9 mouse cellular contexts compared by ENCODE assay signal in genomic region chr5:135879449-135880158, GRCm38 (mm10). TPM values are rescaled to one million over a fixed set of nuclear protein-coding genes. Genes with fewer than 3 reads are reported as not detected.
DNase-seq lines count a peak whose midpoint lies in the region; ATAC-seq lines count a peak whose summit lies in the region.
"Had no signal": no experiment of that assay in that cellular context is flagged by ENCODE, and none has a peak within 500 bp of the region (broad histone marks: within the 10 kb centered on the region; RNA-seq: fewer than 3 reads in every experiment).

No protein-coding gene starts in this region.

- WGBS in embryonic facial prominence, embryonic 13.5 days, result 45% methylated on average over 13 of the region's 13 CpGs
- WGBS in embryonic facial prominence, embryonic 10.5 days, result 71% methylated on average over 13 of the region's 13 CpGs
- 51% methylated on average over 13 of the region's 13 CpGs for WGBS in heart, embryonic 10.5 days

- peak overlapping the region; percentile 18; the same call in 1 of the 2 replicates for H3K4me2 ChIP-seq in embryonic facial prominence, embryonic 13.5 days
- H3K4me2 ChIP-seq: embryonic facial prominence, embryonic 12.5 days had no signal

- no peak overlapping the region for H3K4me3 ChIP-seq in embryonic facial prominence, embryonic 13.5 days
- no peak overlapping the region for H3K4me3 ChIP-seq in embryonic facial prominence, embryonic 10.5 days
- H3K4me3 ChIP-seq in heart, embryonic 10.5 days, result no peak overlapping the region
- H3K4me3 ChIP-seq: embryonic facial prominence, embryonic 12.5 days had no signal

- H3K27me3 ChIP-seq in embryonic facial prominence, embryonic 13.5 days, result 0 out of 2 replicates have a peak, but pooled peaks cover 2% of the 10 kb centered on the region
- peaks cover 24% of the 10 kb centered on the region for H3K27me3 ChIP-seq in embryonic facial prominence, embryonic 10.5 days (replicated peaks; ENCODE audit: low read depth, poor library complexity, severe bottlenecking)
- no peaks in the 10 kb centered on the region; the same call in 1 of the 2 replicates for H3K27me3 ChIP-seq in heart, embryonic 10.5 days (ENCODE audit: insufficient read depth, poor library complexity, severe bottlenecking)
- H3K27me3 ChIP-seq: embryonic facial prominence, embryonic 12.5 days had no signal

- peaks cover 15% of the 10 kb centered on the region for H3K4me1 ChIP-seq in embryonic facial prominence, embryonic 13.5 days
- H3K4me1 ChIP-seq in embryonic facial prominence, embryonic 10.5 days, result peaks cover 10% of the 10 kb centered on the region
- H3K4me1 ChIP-seq in heart, embryonic 10.5 days, result peaks cover 24% of the 10 kb centered on the region

- no peaks in the 10 kb centered on the region for H3K9me3 ChIP-seq in embryonic facial prominence, embryonic 13.5 days
- no peaks in the 10 kb centered on the region for H3K9me3 ChIP-seq in embryonic facial prominence, embryonic 10.5 days
- no peaks in the 10 kb centered on the region for H3K9me3 ChIP-seq in heart, embryonic 10.5 days
- H3K9me3 ChIP-seq: embryonic facial prominence, embryonic 12.5 days had no signal

- no peaks in the 10 kb centered on the region for H3K36me3 ChIP-seq in embryonic facial prominence, embryonic 13.5 days
- H3K36me3 ChIP-seq in embryonic facial prominence, embryonic 10.5 days (replicated peaks), result no peaks in the 10 kb centered on the region
- no peaks in the 10 kb centered on the region for H3K36me3 ChIP-seq in heart, embryonic 10.5 days
- H3K36me3 ChIP-seq: embryonic facial prominence, embryonic 12.5 days had no signal

- H3K9ac ChIP-seq in embryonic facial prominence, embryonic 13.5 days, result no peak overlapping the region
- H3K9ac ChIP-seq: embryonic facial prominence, embryonic 12.5 days had no signal

- peak overlapping the region; percentile 55; the same call in 1 of the 2 replicates for H3K27ac ChIP-seq in embryonic facial prominence, embryonic 13.5 days
- H3K27ac ChIP-seq in embryonic facial prominence, embryonic 10.5 days (replicated peaks), result no peak overlapping the region
- H3K27ac ChIP-seq in heart, embryonic 10.5 days, result peak overlapping the region; percentile 36; the same call in 1 of the 2 replicates
- H3K27ac ChIP-seq: embryonic facial prominence, embryonic 12.5 days had no signal

- DNase-seq in embryonic facial prominence, embryonic 10.5 days (ENCODE audit: low spot score), result no peak
- DNase-seq in spleen, postnatal 36 days (ENCODE audit: low spot score in 2 of 2), result peak; percentile 40 to 43
- no peak for DNase-seq in spleen, postnatal 4 days (ENCODE audit: low spot score in 2 of 2)
- DNase-seq in heart, embryonic 10.5 days (ENCODE audit: low spot score), result no peak
- peak; percentile 61 for DNase-seq in layer of hippocampus, adult 9-11 months
- peak; percentile 73 for DNase-seq in ovary, postnatal 14 days (ENCODE audit: low spot score)
- no peak for DNase-seq in yolk sac, embryonic 10.5 days (ENCODE audit: low spot score)

- peak; percentile 41 for ATAC-seq in embryonic facial prominence, embryonic 13.5 days (ENCODE audit: insufficient number of reproducible peaks, insufficient read depth, low FRiP score, low TSS enrichment, low read depth)

RNA-seq across cellular contexts. Expression of gene Hspb1, which starts 8.1 kb away (rescaled TPM):
- polyA plus RNA-seq in embryonic facial prominence, embryonic 13.5 days (2015; fragmentation: Nextera tagmentation; extraction: Ambion mirVana), result 107 and 149 TPM in 2 replicates
- 24.0 and 24.4 TPM in 2 replicates for polyA plus RNA-seq in embryonic facial prominence, embryonic 10.5 days (2016; fragmentation: Nextera tagmentation; extraction: Ambion mirVana)
- 655 and 948 TPM in 2 replicates for polyA plus RNA-seq in heart, embryonic 10.5 days (2016; fragmentation: Nextera tagmentation; extraction: Ambion mirVana)

RNA-seq across cellular contexts. Expression of gene Ywhag, which starts 54.8 kb away (rescaled TPM):
- 164 and 178 TPM in 2 replicates for polyA plus RNA-seq in embryonic facial prominence, embryonic 13.5 days (2015; fragmentation: Nextera tagmentation; extraction: Ambion mirVana)
- 244 and 257 TPM in 2 replicates for polyA plus RNA-seq in embryonic facial prominence, embryonic 10.5 days (2016; fragmentation: Nextera tagmentation; extraction: Ambion mirVana)
- 202 and 227 TPM in 2 replicates for polyA plus RNA-seq in heart, embryonic 10.5 days (2016; fragmentation: Nextera tagmentation; extraction: Ambion mirVana)

Comparison
In these comparisons a context has a peak if more than half of its experiments do, and no peak if none do; other contexts are left out.
1. DNase-seq: peak in spleen, postnatal 36 days (2 of 2), layer of hippocampus, adult 9-11 months (single experiment) and ovary, postnatal 14 days (single experiment); none in embryonic facial prominence, embryonic 10.5 days (single experiment), spleen, postnatal 4 days (0 of 2), heart, embryonic 10.5 days (single experiment) and yolk sac, embryonic 10.5 days (single experiment).